Mouse (Mus musculus) left cerebral cortex, adult 8-10 months (tissue): Measurements from ENCODE around the gene Mrpl37. TPM values are rescaled to one million over a fixed set of nuclear protein-coding genes. Genes with fewer than 3 reads are reported as not detected.

Experiments used
- DNase-seq, 2 experiments: peaks; one replicate each; pipeline ENCODE4 v3.0.0; 2022; ENCODE audit warnings: low spot score in 2 of 2
- total RNA-seq, 4 experiments: library from RNA; stranded (reverse); gene quantifications; 2 replicates each; pipeline ENCODE4 v1.2.4; 2022

Gene Mrpl37
- total RNA-seq, 4 experiments from 2014 or later: 53.4 to 58.6 (median 58.2) TPM

DNA sequence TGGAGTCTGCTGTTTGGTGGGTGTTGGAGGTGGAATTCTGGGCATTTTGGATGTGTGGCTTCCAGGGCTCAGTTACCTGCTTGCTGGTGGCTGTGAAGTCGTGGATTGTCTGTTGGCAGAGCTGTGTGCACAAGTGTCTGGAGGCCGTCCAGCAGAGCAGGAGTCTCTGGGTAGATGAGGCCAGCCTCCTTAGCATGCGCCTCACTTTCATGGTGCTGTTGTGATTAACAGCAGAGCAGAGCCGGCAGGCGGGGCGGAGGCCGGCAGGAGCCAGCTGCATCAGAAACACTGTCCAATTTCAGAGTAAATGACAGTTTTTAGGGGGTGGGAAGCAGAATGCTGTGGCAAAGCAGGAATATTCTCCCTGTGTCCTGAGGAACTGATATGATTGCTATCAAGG lies 47.6 kb downstream of the Mrpl37 start:
- peak in 1 of 2 experiments; percentile 79 for DNase-seq

GRCm38 (mm10) chr4:107018521-107018920 lies 48.1 kb downstream of the Mrpl37 start:
- DNase-seq: no peak

DNA sequence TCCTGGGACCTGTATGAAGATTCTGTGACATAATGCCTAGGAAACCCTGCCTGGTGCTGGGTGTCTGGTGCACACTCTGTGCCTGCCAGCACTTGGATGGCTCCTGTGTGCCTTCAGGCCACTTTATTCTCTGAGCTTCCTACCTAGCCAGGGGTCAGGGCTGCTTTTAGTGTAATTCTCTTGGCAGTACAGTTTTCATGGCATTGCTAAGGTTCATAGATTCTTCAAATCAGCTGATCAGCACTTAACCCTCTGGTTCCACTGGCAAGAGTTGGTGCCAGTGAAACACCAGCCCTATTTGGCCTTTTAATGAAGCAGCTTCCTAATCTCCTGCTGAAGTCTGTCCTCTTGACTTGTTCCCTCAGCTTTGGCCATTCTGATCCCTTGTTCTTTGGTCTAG lies 49.4 kb downstream of the Mrpl37 start:
- DNase-seq: no peak

GRCm38 (mm10) chr4:107015971-107016511 lies 50.6 kb downstream of the Mrpl37 start:
- DNase-seq: no peak

- DNase-seq: no peak
These were observed 52.8 kb downstream of the Mrpl37 start for GRCm38 (mm10) chr4:107013817-107014260.

GRCm38 (mm10) chr4:107013119-107013816 lies 53.4 kb downstream of the Mrpl37 start:
- no peak for DNase-seq

DNA sequence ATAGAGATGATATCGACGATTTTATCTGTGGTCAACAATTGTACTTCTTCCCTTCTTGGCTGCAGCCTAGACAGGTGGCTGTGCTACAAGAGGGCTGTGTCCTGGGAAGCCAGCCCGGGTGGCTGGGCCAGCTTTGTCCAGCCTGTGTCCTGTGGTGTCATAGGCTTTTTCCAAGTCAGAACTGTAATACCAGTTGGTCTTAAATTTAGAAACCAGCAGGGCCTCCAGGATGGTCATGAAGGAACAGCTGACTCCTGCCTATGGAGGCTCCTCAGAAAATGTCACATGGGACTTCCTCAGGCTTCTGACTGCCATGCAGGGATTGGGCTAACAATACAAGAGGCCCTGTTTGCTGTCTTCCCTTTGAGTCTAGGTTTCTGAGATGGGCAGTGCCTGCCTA lies 54.1 kb downstream of the Mrpl37 start:
- no peak for DNase-seq

- no peak for DNase-seq
These were observed 54.6 kb downstream of the Mrpl37 start for GRCm38 (mm10) chr4:107012005-107012478.

- no peak for DNase-seq
These were observed 55.2 kb downstream of the Mrpl37 start for GRCm38 (mm10) chr4:107011325-107012004.

GRCm38 (mm10) chr4:107009548-107009947 lies 57.1 kb downstream of the Mrpl37 start:
- DNase-seq: no peak

DNA sequence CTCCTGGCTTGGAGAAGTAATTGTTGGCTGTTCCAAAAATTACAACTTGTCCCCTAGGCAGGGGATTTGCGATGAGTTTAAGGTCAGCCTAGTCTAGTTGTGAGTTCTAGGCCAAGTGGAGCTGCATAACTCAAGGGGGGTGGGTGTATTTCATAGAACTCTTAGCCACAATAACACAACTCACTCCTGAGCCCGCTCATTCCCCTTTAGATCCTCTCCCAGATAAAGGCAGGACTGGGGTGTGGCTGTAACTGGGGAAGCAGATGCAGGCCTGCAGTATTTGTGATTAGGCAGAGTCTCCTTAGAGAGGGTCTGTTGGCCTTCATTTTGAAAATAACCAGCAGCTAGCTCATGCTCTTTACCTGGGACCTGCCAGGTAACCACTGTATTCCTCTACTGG lies 58.5 kb downstream of the Mrpl37 start:
- DNase-seq: no peak

- DNase-seq: no peak
These were observed 59.3 kb downstream of the Mrpl37 start for GRCm38 (mm10) chr4:107007359-107007758.

- DNase-seq: no peak
These were observed 59.9 kb downstream of the Mrpl37 start for GRCm38 (mm10) chr4:107006807-107007206.

DNA sequence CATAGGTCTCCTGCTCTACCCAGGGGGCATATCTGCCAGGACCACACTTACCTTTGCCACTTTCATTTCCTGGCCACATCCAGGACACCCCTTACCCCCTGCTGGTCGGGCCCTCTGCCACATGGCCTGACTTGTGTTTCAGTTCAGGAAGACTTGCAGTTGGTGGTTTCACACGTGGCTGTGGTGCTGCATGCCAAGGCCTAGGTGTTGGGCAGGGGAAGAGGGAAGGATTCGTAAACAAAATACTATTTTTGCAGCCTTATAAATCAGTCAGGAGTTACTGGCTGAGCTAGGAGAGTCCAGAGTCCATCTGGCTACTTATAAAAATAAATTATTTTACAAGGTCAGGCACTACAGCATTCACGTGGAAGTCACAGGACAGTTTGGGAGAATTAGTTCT lies 60.4 kb downstream of the Mrpl37 start:
- no peak for DNase-seq

Other genes starting within 250 kb of the Mrpl37 start
- gene Ssbp3, start 156.2 kb downstream of the Mrpl37 start, total RNA-seq: 100 to 1,000 TPM; 171 to 199 (median 187) TPM
- gene Cyb5rl, start 120 bp upstream of the Mrpl37 start, total RNA-seq: 1 to 10 TPM; 5.8 to 9.8 (median 7.2) TPM
- gene Cdcp2, start 30.0 kb upstream of the Mrpl37 start, total RNA-seq: not detected
- 100 to 1,000 TPM; 208 to 241 (median 220) TPM for gene Tmem59, start 111.5 kb upstream of the Mrpl37 start, total RNA-seq
- gene Tceanc2, start 112.2 kb upstream of the Mrpl37 start, total RNA-seq: 10 to 100 TPM; 14.5 to 18.5 (median 15.6) TPM
- gene Ldlrad1, start 142.3 kb upstream of the Mrpl37 start, total RNA-seq: under 1 TPM in 1 of 4 experiments, not detected in 3; 0.32 TPM
- gene Lrrc42, start 186.7 kb upstream of the Mrpl37 start, total RNA-seq: 10 to 100 TPM; 22.6 to 33.0 (median 28.7) TPM
- 10 to 100 TPM; 14.2 to 20.6 (median 19.4) TPM for gene Hspb11, start 186.7 kb upstream of the Mrpl37 start, total RNA-seq
- not detected for gene Dio1, start 240.3 kb upstream of the Mrpl37 start, total RNA-seq
- gene Yipf1, start 247.5 kb upstream of the Mrpl37 start, total RNA-seq: 10 to 100 TPM; 42.8 to 52.1 (median 45.8) TPM